Mouse (Mus musculus) adrenal gland, postnatal 36 days (tissue): ENCODE measurements around the gene Mbd3. TPM values are rescaled to one million over a fixed set of nuclear protein-coding genes. Genes with fewer than 3 reads are reported as not detected.

Experiments
- microRNA-seq: library from miRNA; unstranded; fragments of <30 nt; microRNA quantifications from one replicate; pipeline ENCODE4 v1.2.0, GENCODE M21; 2021
- total RNA-seq, 2 experiments: library from RNA; stranded (reverse); gene quantifications; 2 replicates each; pipeline ENCODE4 v1.2.3; 2021

Mbd3 gene
- total RNA-seq, 2 experiments from 2014 or later, result 140 to 148 TPM

Small RNAs within 50 kb of the gene (microRNA-seq; reads per million reads assigned to microRNA genes)
- not detected for gene Gm22721

Other genes with a start within 250 kb of the Mbd3 start
- gene Cirbp, start 233.6 kb downstream of the Mbd3 start, total RNA-seq, result 100 to 1,000 TPM in 1 of 2 experiments, 10 to 100 TPM in 1; 35.0 to 104 TPM
- 10 to 100 TPM; 16.8 to 19.1 TPM for gene 1600002K03Rik, start 226.6 kb downstream of the Mbd3 start, total RNA-seq
- 1 to 10 TPM; 2.4 to 3.2 TPM for gene Efna2, start 220.1 kb downstream of the Mbd3 start, total RNA-seq
- 10 to 100 TPM; 20.4 to 21.2 TPM for gene Mum1, start 173.1 kb downstream of the Mbd3 start, total RNA-seq
- gene Ndufs7, start 150.4 kb downstream of the Mbd3 start, total RNA-seq, result 100 to 1,000 TPM; 266 to 279 TPM
- gene Gamt, start 138.5 kb downstream of the Mbd3 start, total RNA-seq, result 100 to 1,000 TPM; 195 to 311 TPM
- 10 to 100 TPM; 82.1 to 90.4 TPM for gene Dazap1, start 138.1 kb downstream of the Mbd3 start, total RNA-seq
- gene Rps15, start 107.1 kb downstream of the Mbd3 start, total RNA-seq, result 1,000 to 10,000 TPM; 1,173 to 1,236 TPM
- gene Apc2, start 103.6 kb downstream of the Mbd3 start, total RNA-seq, result 1 to 10 TPM in 1 of 2 experiments, under 1 TPM in 1; 0.70 to 1.5 TPM
- gene 2310011J03Rik, start 79.0 kb downstream of the Mbd3 start, total RNA-seq, result 10 to 100 TPM; 24.6 to 32.0 TPM
- 1 to 10 TPM; 2.2 to 3.3 TPM for gene Pcsk4, start 70.1 kb downstream of the Mbd3 start, total RNA-seq
- gene Reep6, start 69.6 kb downstream of the Mbd3 start, total RNA-seq, result 10 to 100 TPM; 11.0 to 13.7 TPM
- 1 to 10 TPM; 7.3 to 7.7 TPM for gene Adamtsl5, start 51.1 kb downstream of the Mbd3 start, total RNA-seq
- gene Plk5, start 43.1 kb downstream of the Mbd3 start, total RNA-seq, result under 1 TPM in 1 of 2 experiments, not detected in 1; 0.26 TPM
- gene Mex3d, start 11.9 kb downstream of the Mbd3 start, total RNA-seq, result 10 to 100 TPM; 22.4 to 29.9 TPM
- gene Uqcr11, start 7.3 kb upstream of the Mbd3 start, total RNA-seq, result 100 to 1,000 TPM; 876 to 886 TPM
- 10 to 100 TPM; 48.2 to 64.3 TPM for gene Tcf3, start 34.1 kb upstream of the Mbd3 start, total RNA-seq
- not detected for gene Onecut3, start 95.3 kb upstream of the Mbd3 start, total RNA-seq
- gene Atp8b3, start 139.6 kb upstream of the Mbd3 start, total RNA-seq, result 1 to 10 TPM in 1 of 2 experiments, under 1 TPM in 1; 0.43 to 1.1 TPM
- gene Rexo1, start 162.0 kb upstream of the Mbd3 start, total RNA-seq, result 10 to 100 TPM; 28.3 to 42.9 TPM
- gene Klf16, start 177.8 kb upstream of the Mbd3 start, total RNA-seq, result 10 to 100 TPM; 13.6 to 14.1 TPM
- 100 to 1,000 TPM; 103 to 107 TPM for gene Abhd17a, start 190.8 kb upstream of the Mbd3 start, total RNA-seq
- 10 to 100 TPM; 64.3 to 64.6 TPM for gene Scamp4, start 203.3 kb upstream of the Mbd3 start, total RNA-seq
- gene Adat3, start 203.3 kb upstream of the Mbd3 start, total RNA-seq, result 1 to 10 TPM; 2.7 to 6.1 TPM
- gene Gm49322, start 206.5 kb upstream of the Mbd3 start, total RNA-seq, result 1 to 10 TPM; 1.6 to 2.6 TPM
- 100 to 1,000 TPM; 129 to 135 TPM for gene Csnk1g2, start 223.3 kb upstream of the Mbd3 start, total RNA-seq